Mouse (Mus musculus) mouse embryonic stem cell (cell line): ENCODE measurements around the gene Rsph3b.

ENCODE experiments used
- in situ Hi-C, 2 experiments: fragments of 300-500 bp; cut with MboI; formaldehyde crosslinking; loops; 1 replicate in 1 of 2; 3 replicates in 1 of 2; pipeline ENCODE4 v1.14.3; 2019 to 2020; ENCODE audit warnings: low sequenced_read_pairs in 2 of 2, low pct_unique_long_range_greater_than_20kb in 1 of 2, mixed read lengths in 1 of 2; ENCODE audit not compliant: unreplicated experiment in 1 of 2

The Rsph3b gene

GRCm38 (mm10) chr17:6881306-6881705, 67.2 kb downstream of the Rsph3b start:
- in situ Hi-C loops = no loop called here

GRCm38 (mm10) chr17:6871421-6871820, 77.1 kb downstream of the Rsph3b start:
- in situ Hi-C loops = no loop called here

DNA sequence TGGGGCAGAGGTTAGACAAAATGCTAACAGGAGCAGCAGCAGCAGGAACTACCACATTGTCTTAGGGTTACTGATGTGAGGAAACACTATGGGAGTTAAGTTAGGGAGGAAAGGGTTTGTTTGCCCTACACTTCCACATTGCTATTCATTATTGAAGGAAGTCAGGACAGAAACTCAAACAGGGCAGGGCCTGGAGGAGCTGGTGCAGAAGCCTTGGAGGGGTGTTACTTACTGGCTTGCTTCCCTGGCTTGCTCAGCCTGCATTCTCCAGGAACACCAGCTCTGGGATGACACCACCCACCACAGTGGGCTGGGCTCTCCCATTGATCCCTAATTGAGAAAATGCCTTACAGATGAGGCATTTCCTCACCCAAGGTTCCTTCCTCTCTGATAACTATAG, 79.7 kb downstream of the Rsph3b start:
- in situ Hi-C loops = no loop called here

DNA sequence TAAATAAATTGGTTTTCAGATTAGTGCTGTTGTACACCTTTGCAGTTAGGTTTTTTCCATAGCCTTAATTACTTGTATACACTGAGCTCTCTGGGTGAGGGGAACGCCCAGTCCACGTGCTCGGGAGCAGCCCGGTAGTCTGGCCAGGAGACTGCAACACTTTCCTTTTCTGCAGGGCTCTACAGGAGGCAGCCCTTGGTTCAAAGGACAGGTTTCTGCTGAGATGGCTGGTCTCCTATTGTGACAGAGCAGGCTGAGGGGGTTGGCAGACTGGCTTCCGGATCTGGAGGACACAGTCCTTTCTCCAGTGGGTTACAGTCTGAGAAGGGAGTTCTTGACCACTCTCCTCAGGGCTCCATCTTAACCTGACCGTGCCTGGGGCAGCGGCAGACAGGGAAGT, 80.7 kb downstream of the Rsph3b start:
- in situ Hi-C loops = no loop called here

- in situ Hi-C loops = no loop called here
Observed at GRCm38 (mm10) chr17:6866576-6866975, 81.9 kb downstream of the Rsph3b start.

- in situ Hi-C loops = no loop called here
Observed at GRCm38 (mm10) chr17:6865580-6865979, 82.9 kb downstream of the Rsph3b start.

DNA sequence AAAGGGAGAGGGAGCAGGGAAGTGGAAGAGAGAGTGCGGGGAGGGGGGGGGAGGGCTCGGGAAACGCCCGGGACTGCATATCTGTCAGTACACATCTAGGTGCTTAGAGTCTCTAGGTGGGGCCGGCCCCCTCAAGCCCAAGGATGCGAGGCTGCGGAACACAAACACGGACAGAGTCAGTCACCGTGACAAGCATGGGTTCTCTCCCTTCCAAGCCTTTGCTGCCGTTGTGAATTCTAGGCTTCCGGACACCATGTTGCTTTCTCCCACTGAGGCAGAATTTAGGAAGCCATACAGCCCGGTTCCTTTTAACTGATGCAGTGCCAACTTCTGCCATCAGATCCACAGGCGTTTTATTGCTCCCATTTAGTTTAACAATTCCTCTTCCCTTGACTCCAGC, 83.6 kb downstream of the Rsph3b start:
- in situ Hi-C loops = no loop called here

- in situ Hi-C loops = no loop called here
Observed at GRCm38 (mm10) chr17:6863521-6863920, 85.0 kb downstream of the Rsph3b start.

GRCm38 (mm10) chr17:6862040-6862780, 86.3 kb downstream of the Rsph3b start:
- in situ Hi-C loops = no loop called here

DNA sequence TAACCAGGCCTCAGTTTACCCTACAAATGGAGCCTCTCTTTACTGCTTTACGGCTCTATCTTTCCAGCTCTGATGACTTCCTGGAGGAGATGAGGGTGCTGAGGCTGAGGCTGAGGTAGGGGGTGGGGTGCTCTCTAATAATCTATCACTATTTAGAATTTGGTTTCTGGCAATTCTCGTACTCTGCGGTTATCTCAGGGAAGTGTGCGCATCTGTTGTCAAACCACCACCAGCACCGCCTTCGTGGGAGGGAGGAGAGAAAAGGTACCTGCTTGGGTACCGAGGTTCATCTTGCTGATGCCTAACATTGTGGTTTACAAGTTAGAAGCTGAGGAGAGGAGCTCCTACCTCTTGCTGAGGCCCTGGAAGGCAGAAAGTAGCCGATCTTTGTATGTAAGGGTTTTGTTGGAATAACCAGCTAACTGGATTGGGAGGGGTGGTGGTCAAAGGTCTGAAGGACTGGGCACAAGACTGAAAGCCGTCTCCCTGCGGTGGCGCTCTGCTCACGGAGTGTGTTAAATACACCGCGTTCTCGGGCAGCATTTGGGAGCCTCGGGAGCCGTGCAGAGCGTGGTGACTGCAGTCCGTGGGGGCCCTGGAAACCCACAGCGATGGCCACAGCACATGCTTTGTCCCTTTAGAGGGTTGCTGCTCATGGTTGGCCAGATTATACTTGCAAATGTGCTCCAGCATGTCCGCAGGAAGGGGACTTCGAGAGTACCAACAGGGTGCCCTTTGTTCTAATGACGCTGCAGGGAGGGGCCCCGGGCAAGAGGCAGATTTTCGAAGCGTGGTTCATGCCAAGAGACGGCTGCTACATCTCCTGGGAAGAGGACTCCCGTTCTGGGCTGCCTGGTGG, 87.1 kb downstream of the Rsph3b start:
- in situ Hi-C loops = no loop called here

- in situ Hi-C loops = no loop called here
Observed at GRCm38 (mm10) chr17:6860491-6860897, 88.0 kb downstream of the Rsph3b start.

- in situ Hi-C loops = no loop called here
Observed at GRCm38 (mm10) chr17:6860067-6860466, 88.4 kb downstream of the Rsph3b start.
